Mouse (Mus musculus) MEL (cell line): ENCODE data around the gene Pianp. TPM values are rescaled to one million over a fixed set of nuclear protein-coding genes. Genes with fewer than 3 reads are reported as not detected.
A peak's percentile ranks its signal among the peaks of the same experiment; 100 is the strongest.

ENCODE experiments used
- DNase-seq: peaks from one replicate; pipeline ENCODE4 v3.0.0; 2011; ENCODE audit warnings: low read depth, low spot score
- H3K27ac ChIP-seq: 2 replicates; pipeline ENCODE4 v1.5.1; 2012; ENCODE audit warnings: low read depth, mild to moderate bottlenecking, control low read depth, low read length, moderate library complexity; ENCODE audit not compliant: control insufficient read depth
- H3K27me3 ChIP-seq, 2 experiments: fragments of 150-350 bp in 1 of 2; sonication (generic) in 1 of 2; 2 replicates each; pipeline ENCODE4 v1.6.1; 2012; ENCODE audit warnings: low read length in 2 of 2, mild to moderate bottlenecking in 2 of 2, improper control_type of control experiment in 1 of 2, moderate library complexity in 1 of 2; ENCODE audit not compliant: insufficient read depth in 2 of 2, control insufficient read depth in 1 of 2
- H3K36me3 ChIP-seq, 2 experiments: 2 replicates each; pipeline ENCODE4 v1.6.1; 2012 to 2014; ENCODE audit warnings: low read length in 2 of 2, improper control_type of control experiment in 1 of 2, inconsistent platforms in 1 of 2, mild to moderate bottlenecking in 1 of 2; ENCODE audit not compliant: insufficient read depth in 2 of 2, control insufficient read depth in 1 of 2
- H3K4me1 ChIP-seq, 2 experiments: fragments of 150-350 bp in 1 of 2; sonication (generic) in 1 of 2; 2 replicates each; pipeline ENCODE4 v1.6.1; 2012; ENCODE audit warnings: low read length in 2 of 2, improper control_type of control experiment in 1 of 2, mild to moderate bottlenecking in 1 of 2; ENCODE audit not compliant: insufficient read depth in 2 of 2, control insufficient read depth in 1 of 2
- H3K4me3 ChIP-seq, 2 experiments: fragments of 150-350 bp in 1 of 2; sonication (generic) in 1 of 2; 2 replicates each; pipeline ENCODE4 v1.5.1; 2012; ENCODE audit warnings: low read depth in 2 of 2, low read length in 2 of 2, mild to moderate bottlenecking in 2 of 2, moderate library complexity in 2 of 2, control low read depth in 1 of 2, improper control_type of control experiment in 1 of 2; ENCODE audit not compliant: control insufficient read depth in 1 of 2, insufficient read depth in 1 of 2
- H3K79me2 ChIP-seq: 2 replicates; pipeline ENCODE4 v1.6.1; 2012; ENCODE audit warnings: mild to moderate bottlenecking, low read length, moderate library complexity; ENCODE audit not compliant: control insufficient read depth, poor library complexity, insufficient read depth
- H3K9ac ChIP-seq: 2 replicates; pipeline ENCODE4 v1.6.1; 2012; ENCODE audit warnings: low read depth, mild to moderate bottlenecking, control low read depth, low read length, moderate library complexity; ENCODE audit not compliant: control insufficient read depth, poor library complexity, severe bottlenecking
- H3K9me3 ChIP-seq: fragments of 150-350 bp; sonication (generic); replicated peaks from 2 replicates; pipeline ENCODE4 v1.6.1; 2012; ENCODE audit warnings: mild to moderate bottlenecking, low read length, improper control_type of control experiment, moderate library complexity; ENCODE audit not compliant: insufficient read depth
- BHLHE40 ChIP-seq: IDR thresholded peaks from 2 replicates; pipeline ENCODE4 v1.6.1; 2012; ENCODE audit warnings: low read depth, mild to moderate bottlenecking, inconsistent platforms, low read length, improper control_type of control experiment, borderline replicate concordance
- CHD2 ChIP-seq: IDR thresholded peaks from 2 replicates; pipeline ENCODE4 v1.6.1; 2011; ENCODE audit warnings: low read length, improper control_type of control experiment
- E2F4 ChIP-seq: IDR thresholded peaks from 2 replicates; pipeline ENCODE4 v1.6.1; 2011; ENCODE audit warnings: low read depth, low read length, improper control_type of control experiment, borderline replicate concordance
- EP300 ChIP-seq, 2 experiments: IDR thresholded peaks; 2 replicates each; pipeline ENCODE4 v1.6.1; 2011; ENCODE audit warnings: improper control_type of control experiment in 2 of 2, low read length in 2 of 2, low read depth in 1 of 2, mild to moderate bottlenecking in 1 of 2
- JUND ChIP-seq: IDR thresholded peaks from 2 replicates; pipeline ENCODE4 v1.6.1; 2011; ENCODE audit warnings: low read depth, mild to moderate bottlenecking, improper control_type of control experiment, low read length
- KAT2A ChIP-seq: conservative IDR thresholded peaks from 2 replicates; pipeline ENCODE4 v1.6.1; 2012; ENCODE audit warnings: low read depth, low read length, improper control_type of control experiment, inconsistent platforms
- MEF2A ChIP-seq: IDR thresholded peaks from 2 replicates; pipeline ENCODE4 v1.6.1; 2014; ENCODE audit warnings: low read depth, mild to moderate bottlenecking, inconsistent platforms, low read length, improper control_type of control experiment; ENCODE audit not compliant: poor library complexity, insufficient replicate concordance, severe bottlenecking; ENCODE audit errors: extremely low read depth
- MYB ChIP-seq: IDR thresholded peaks from 2 replicates; pipeline ENCODE4 v1.6.1; 2011; ENCODE audit warnings: mild to moderate bottlenecking, low read depth, low read length, improper control_type of control experiment
- NELFE ChIP-seq: IDR thresholded peaks from 2 replicates; pipeline ENCODE4 v1.6.1; 2011; ENCODE audit warnings: low read depth, low read length, improper control_type of control experiment
- NRF1 ChIP-seq: IDR thresholded peaks from 2 replicates; pipeline ENCODE4 v1.6.1; 2014; ENCODE audit warnings: low read depth, mild to moderate bottlenecking, inconsistent platforms, low read length, improper control_type of control experiment, moderate library complexity; ENCODE audit not compliant: poor library complexity, insufficient read depth, severe bottlenecking
- POLR2A ChIP-seq, 2 experiments: IDR thresholded peaks; 2 replicates each; pipeline ENCODE4 v1.6.1; 2011 to 2012; ENCODE audit warnings: low read length in 2 of 2, mild to moderate bottlenecking in 2 of 2, control low read depth in 1 of 2, improper control_type of control experiment in 1 of 2, low read depth in 1 of 2, moderate library complexity in 1 of 2; ENCODE audit not compliant: control insufficient read depth in 1 of 2, insufficient read depth in 1 of 2, poor library complexity in 1 of 2
- POLR2AphosphoS2 ChIP-seq: IDR thresholded peaks from 2 replicates; pipeline ENCODE4 v1.6.1; 2011; ENCODE audit warnings: low read length, improper control_type of control experiment
- RAD21 ChIP-seq: IDR thresholded peaks from 2 replicates; pipeline ENCODE4 v1.6.1; 2011; ENCODE audit warnings: mild to moderate bottlenecking, low read depth, low read length, improper control_type of control experiment
- RCOR1 ChIP-seq: IDR thresholded peaks from 2 replicates; pipeline ENCODE4 v1.6.1; 2012; ENCODE audit warnings: low read depth, mild to moderate bottlenecking, inconsistent platforms, low read length, improper control_type of control experiment
- SIN3A ChIP-seq: IDR thresholded peaks from 2 replicates; pipeline ENCODE4 v1.6.1; 2012; ENCODE audit warnings: low read length, improper control_type of control experiment, inconsistent platforms
- SMC3 ChIP-seq: IDR thresholded peaks from 2 replicates; pipeline ENCODE4 v1.6.1; 2011; ENCODE audit warnings: low read depth, low read length, improper control_type of control experiment
- TAL1 ChIP-seq: IDR thresholded peaks from 2 replicates; pipeline ENCODE4 v1.6.1; 2012; ENCODE audit warnings: mild to moderate bottlenecking, inconsistent platforms, low read length, moderate library complexity, mixed read lengths
- TCF12 ChIP-seq: IDR thresholded peaks from 2 replicates; pipeline ENCODE4 v1.6.1; 2014; ENCODE audit warnings: low read depth, mild to moderate bottlenecking, inconsistent platforms, low read length, improper control_type of control experiment, moderate library complexity
- UBTF ChIP-seq: IDR thresholded peaks from 2 replicates; pipeline ENCODE4 v1.6.1; 2012; ENCODE audit warnings: low read depth, mild to moderate bottlenecking, inconsistent platforms, low read length, improper control_type of control experiment, moderate library complexity, borderline replicate concordance; ENCODE audit not compliant: insufficient read depth
- USF1 ChIP-seq: IDR thresholded peaks from 2 replicates; pipeline ENCODE4 v1.6.1; 2014; ENCODE audit warnings: low read depth, mild to moderate bottlenecking, inconsistent platforms, low read length, improper control_type of control experiment, moderate library complexity
- USF2 ChIP-seq, 2 experiments: IDR thresholded peaks; 2 replicates each; pipeline ENCODE4 v1.6.1; 2011 to 2012; ENCODE audit warnings: improper control_type of control experiment in 2 of 2, low read length in 2 of 2, borderline replicate concordance in 1 of 2, inconsistent platforms in 1 of 2, low read depth in 1 of 2, mild to moderate bottlenecking in 1 of 2; ENCODE audit not compliant: insufficient read depth in 1 of 2
- ZC3H11A ChIP-seq: IDR thresholded peaks from 2 replicates; pipeline ENCODE4 v1.6.1; 2012; ENCODE audit warnings: low read depth, mild to moderate bottlenecking, inconsistent platforms, low read length, improper control_type of control experiment
- ZKSCAN1 ChIP-seq: IDR thresholded peaks from 2 replicates; pipeline ENCODE4 v1.6.1; 2012; ENCODE audit warnings: low read depth, mild to moderate bottlenecking, inconsistent platforms, low read length, improper control_type of control experiment, moderate library complexity
- polyA plus RNA-seq, 2 experiments: library from polyadenylated mRNA; stranded (reverse) in 1 of 2; unstranded in 1 of 2; fragments of >175 nt in 1 of 2; fragments of >200 nt in 1 of 2; gene quantifications; 2 replicates each; pipeline versions ENCODE4 v1.2.1 to v1.2.4; 2012; ENCODE audit warnings: low replicate concordance in 2 of 2, low read depth in 1 of 2; ENCODE audit not compliant: insufficient read length in 2 of 2, insufficient read depth in 1 of 2, missing spikeins in 1 of 2
- total RNA-seq: library from RNA; depleted of rRNA; stranded (reverse); fragments of 300-350 nt; gene quantifications from 2 replicates; pipeline ENCODE4 v1.2.3, GENCODE M21; 2012

Pianp gene
- total and polyA plus RNA-seq, 3 experiments: 0.19 to 5.5 TPM; not detected in 1

DNA sequence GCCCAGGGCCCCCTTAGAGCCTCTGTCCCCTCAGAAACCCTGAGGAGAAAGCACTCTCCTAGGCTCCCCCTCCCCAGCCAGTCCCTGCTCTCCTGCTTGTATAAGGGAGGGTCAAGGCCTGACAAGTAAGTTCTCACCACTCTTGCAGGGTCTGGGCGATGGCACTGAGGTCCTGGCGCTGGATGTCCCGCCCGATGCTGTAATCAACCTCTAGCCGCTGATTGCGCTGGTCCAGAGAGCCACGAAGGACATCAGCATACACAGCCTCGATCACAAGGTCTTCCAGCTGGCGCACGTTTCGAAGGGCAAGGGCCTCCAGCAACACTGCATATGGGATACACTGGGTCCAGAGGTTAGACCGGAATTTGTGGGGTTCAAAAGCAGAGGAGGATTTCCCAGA is 35.5 kb upstream of the Pianp start:
- H3K27me3 ChIP-seq: no peaks in the 10 kb centered on the region
- TF ChIP-seq POLR2A (IDR thresholded peaks at IDR 0.05; ENCODE audit: control insufficient read depth in 1 of 2, insufficient read depth in 1 of 2, low read depth in 1 of 2, low read length in 2 of 2, poor library complexity in 1 of 2): peak in 1 of 2 experiments; percentile 12; a peak in 1 of 4 replicates
- no peak for TF ChIP-seq MEF2A
- no peak for TF ChIP-seq TCF12
- no peak for TF ChIP-seq NRF1
- no peak for TF ChIP-seq JUND
- no peak for TF ChIP-seq BHLHE40
- no peak overlapping the region for H3K4me3 ChIP-seq
- no peak overlapping the region for H3K9ac ChIP-seq
- DNase-seq: no peak
- H3K27ac ChIP-seq: no peak overlapping the region
- peaks cover 14% of the 10 kb centered on the region for H3K79me2 ChIP-seq
- H3K36me3 ChIP-seq: peaks cover 3 to 14% of the 10 kb centered on the region in 2 experiments
- H3K4me1 ChIP-seq: peaks cover 0 to 9% of the 10 kb centered on the region in 2 experiments; a peak in 3 of 4 replicates
- H3K9me3 ChIP-seq: no peaks in the 10 kb centered on the region

DNA sequence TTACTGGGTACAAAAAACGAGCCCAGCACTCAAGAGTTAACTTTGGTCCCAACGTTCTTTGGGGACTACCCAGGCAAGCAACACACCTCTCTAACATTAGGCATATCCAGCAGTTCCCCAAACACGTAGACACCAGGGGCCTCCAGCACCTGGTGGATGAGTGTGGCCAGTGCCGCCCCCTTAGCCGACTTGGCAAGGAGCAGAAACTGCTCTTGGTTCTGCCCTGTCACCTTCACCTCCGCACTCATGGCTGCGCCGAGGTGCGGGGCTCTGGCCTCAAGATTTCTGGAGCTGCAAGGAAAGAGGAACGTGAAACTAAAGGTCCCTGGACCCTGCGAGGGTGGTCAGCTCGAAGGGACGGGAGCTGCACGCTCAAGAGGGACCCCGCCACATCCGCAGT is 31.9 kb upstream of the Pianp start:
- Histone ChIP-seq H3K9me3 (no peaks in the 10 kb centered on the region), H3K4me3 (peak overlapping the region; percentile 56 to 92), H3K4me1 (peaks cover 0 to 12% of the 10 kb centered on the region in 2 experiments; a peak in 3 of 4 replicates), H3K36me3 (peaks cover 1 to 18% of the 10 kb centered on the region in 2 experiments; a peak in 2 of 4 replicates)
- no peak for TF ChIP-seq KAT2A
- TF ChIP-seq EP300 (IDR thresholded peaks at IDR 0.05; ENCODE audit: low read depth in 1 of 2, low read length in 2 of 2): no peak
- no peak for TF ChIP-seq SMC3
- no peak for TF ChIP-seq ZKSCAN1
- TF ChIP-seq SIN3A: no peak
- no peak for TF ChIP-seq USF2 (IDR thresholded peaks at IDR 0.05; ENCODE audit: borderline replicate concordance in 1 of 2, insufficient read depth in 1 of 2, low read depth in 1 of 2, low read length in 2 of 2)
- no peak for TF ChIP-seq POLR2AphosphoS2
- TF ChIP-seq RCOR1: no peak
- TF ChIP-seq USF1: no peak
- no peak for TF ChIP-seq TAL1
- TF ChIP-seq RAD21: no peak
- no peak for TF ChIP-seq MYB
- TF ChIP-seq E2F4: no peak
- TF ChIP-seq ZC3H11A: no peak
- no peak for TF ChIP-seq CHD2
- no peak for TF ChIP-seq UBTF
- no peak for TF ChIP-seq NELFE
- TF ChIP-seq, all 39 proteins: peak for 0
- no peak for DNase-seq
- Histone ChIP-seq H3K27ac (peak overlapping the region; percentile 94), H3K27me3 (no peaks in the 10 kb centered on the region), H3K79me2 (peaks cover 16% of the 10 kb centered on the region), H3K9ac (peak overlapping the region; percentile 99)
